Mouse (Mus musculus) liver, embryonic 15.5 days (tissue): ENCODE results near the gene Tex45. TPM values are rescaled to one million over a fixed set of nuclear protein-coding genes. Genes with fewer than 3 reads are reported as not detected.

Experiments used
- ATAC-seq: fragments of 200-750 bp; cut with Nextera tagmentation; 2 replicates; pipeline ENCODE4 v1.8.0; 2017; ENCODE audit warnings: moderate number of reproducible peaks, mild to moderate bottlenecking, moderate library complexity; ENCODE audit not compliant: insufficient read depth
- H3K27ac ChIP-seq: fragments of 300-500 bp; sonication (generic); replicated peaks from 2 replicates; pipeline ENCODE4 v1.5.1; 2015; ENCODE audit warnings: mild to moderate bottlenecking, inconsistent platforms
- H3K27me3 ChIP-seq: fragments of 300-500 bp; sonication (generic); 2 replicates; pipeline ENCODE4 v1.6.1; 2015; ENCODE audit warnings: mild to moderate bottlenecking, inconsistent platforms
- H3K36me3 ChIP-seq: fragments of 300-500 bp; sonication (generic); replicated peaks from 2 replicates; pipeline ENCODE4 v1.6.1; 2015; ENCODE audit warnings: moderate library complexity, mild to moderate bottlenecking, inconsistent platforms
- H3K4me1 ChIP-seq: fragments of 300-500 bp; sonication (generic); replicated peaks from 2 replicates; pipeline ENCODE4 v1.6.1; 2015; ENCODE audit warnings: inconsistent platforms
- H3K4me2 ChIP-seq: fragments of 300-500 bp; sonication (generic); 2 replicates; pipeline ENCODE4 v1.6.1; 2015; ENCODE audit warnings: moderate library complexity, mild to moderate bottlenecking, inconsistent platforms
- H3K4me3 ChIP-seq: fragments of 300-500 bp; sonication (generic); replicated peaks from 2 replicates; pipeline ENCODE4 v1.5.1; 2015; ENCODE audit warnings: mild to moderate bottlenecking, inconsistent platforms
- H3K9ac ChIP-seq: fragments of 300-500 bp; sonication (generic); 2 replicates; pipeline ENCODE4 v1.6.1; 2015; ENCODE audit warnings: moderate library complexity, mild to moderate bottlenecking, inconsistent platforms
- H3K9me3 ChIP-seq: fragments of 300-500 bp; sonication (generic); replicated peaks from 2 replicates; pipeline ENCODE4 v1.6.1; 2016; ENCODE audit warnings: inconsistent platforms
- WGBS: fragments of 180-500 bp; shearing (Covaris S2); methylation state at CpG from one replicate; pipeline ENCODE4 v1.1.7; 2015; ENCODE audit warnings: mixed read lengths; ENCODE audit not compliant: insufficient replicate concordance; 5-methylcytosine and 5-hydroxymethylcytosine counted together
- polyA plus RNA-seq: library from polyadenylated mRNA; unstranded; fragments of >200 nt; fragmentation: Nextera tagmentation; extraction: Ambion mirVana; gene quantifications from 2 replicates; pipeline ENCODE4 v1.2.1, GENCODE M21; 2015

The Tex45 gene
- polyA plus RNA-seq, 1 experiment from 2014 or later, result not detected

GRCm38 (mm10) chr8:3514681-3515247 lies 44.1 kb downstream of the Tex45 start:
- peaks cover 37% of the 10 kb centered on the region for H3K4me1 ChIP-seq
- no peak for ATAC-seq
- H3K9ac ChIP-seq, result peak overlapping the region; percentile 30; the same call in 1 of the 2 replicates
- 35% methylated on average over 13 of the region's 13 CpGs for WGBS
- peak overlapping the region; percentile 86 for H3K4me3 ChIP-seq
- no peaks in the 10 kb centered on the region for H3K27me3 ChIP-seq
- peaks cover 18% of the 10 kb centered on the region; the same call in 1 of the 2 replicates for H3K36me3 ChIP-seq
- H3K27ac ChIP-seq, result peak overlapping the region; percentile 86
- peak overlapping the region; percentile 98 for H3K4me2 ChIP-seq
- no peaks in the 10 kb centered on the region for H3K9me3 ChIP-seq

- Histone ChIP-seq H3K36me3 (0 out of 2 replicates have a peak, but pooled peaks cover 17% of the 10 kb centered on the region), H3K4me3 (peak within 1 kb of the TSS; percentile 86), H3K9me3 (no peaks in the 10 kb centered on the region), H3K27ac (peak within 1 kb of the TSS; percentile 86), H3K4me2 (peak within 1 kb of the TSS; percentile 98), H3K4me1 (peaks cover 42% of the 10 kb centered on the region), H3K27me3 (no peaks in the 10 kb centered on the region), H3K9ac (peak within 1 kb of the TSS; percentile 70)
- under 1% methylated on average over 25 of the region's 25 CpGs for WGBS
- peak; percentile 49 for ATAC-seq
Measured at GRCm38 (mm10) chr8:3515260-3515671, 44.6 kb downstream of the Tex45 start, which contains the start of gene Pnpla6. TSS of gene Pnpla6 (plus strand) at chr8:3515384.

- peak overlapping the region; percentile 86 for H3K27ac ChIP-seq
- ATAC-seq, result peak; percentile 26
- H3K27me3 ChIP-seq, result no peaks in the 10 kb centered on the region
Measured at GRCm38 (mm10) chr8:3515771-3516417, 45.2 kb downstream of the Tex45 start.

GRCm38 (mm10) chr8:3516450-3517116 lies 45.9 kb downstream of the Tex45 start:
- peak overlapping the region; percentile 86 for H3K27ac ChIP-seq
- ATAC-seq, result peak; percentile 88
- H3K9ac ChIP-seq, result peak overlapping the region; percentile 70
- H3K4me2 ChIP-seq, result peak overlapping the region; percentile 98
- H3K4me3 ChIP-seq, result peak overlapping the region; percentile 86
- H3K4me1 ChIP-seq, result peaks cover 55% of the 10 kb centered on the region
- H3K9me3 ChIP-seq, result no peaks in the 10 kb centered on the region
- under 1% methylated on average over 36 of the region's 36 CpGs for WGBS
- no peaks in the 10 kb centered on the region for H3K27me3 ChIP-seq
- H3K36me3 ChIP-seq, result peaks cover 14% of the 10 kb centered on the region; the same call in 1 of the 2 replicates

More at GRCm38 (mm10) chr8:3515771-3516417, 45.2 kb downstream of the Tex45 start:
- Histone ChIP-seq H3K9me3 (no peaks in the 10 kb centered on the region), H3K9ac (peak overlapping the region; percentile 70), H3K4me2 (peak overlapping the region; percentile 98), H3K36me3 (0 out of 2 replicates have a peak, but pooled peaks cover 11% of the 10 kb centered on the region), H3K4me1 (peaks cover 48% of the 10 kb centered on the region), H3K4me3 (peak overlapping the region; percentile 86)
- WGBS, result under 1% methylated on average over 25 of the region's 25 CpGs

GRCm38 (mm10) chr8:3517117-3517495 lies 46.4 kb downstream of the Tex45 start:
- H3K36me3 ChIP-seq, result peaks cover 14% of the 10 kb centered on the region; the same call in 1 of the 2 replicates
- WGBS, result 8% methylated on average over 16 of the region's 16 CpGs
- H3K4me3 ChIP-seq, result peak overlapping the region; percentile 86
- no peak for ATAC-seq
- no peaks in the 10 kb centered on the region for H3K9me3 ChIP-seq
- H3K4me1 ChIP-seq, result peaks cover 60% of the 10 kb centered on the region
- H3K9ac ChIP-seq, result peak overlapping the region; percentile 70
- H3K27me3 ChIP-seq, result no peaks in the 10 kb centered on the region
- peak overlapping the region; percentile 86 for H3K27ac ChIP-seq
- peak overlapping the region; percentile 98 for H3K4me2 ChIP-seq

GRCm38 (mm10) chr8:3522007-3522697 lies 51.5 kb downstream of the Tex45 start:
- H3K27ac ChIP-seq, result peak overlapping the region; percentile 96
- H3K27me3 ChIP-seq, result no peaks in the 10 kb centered on the region
- H3K4me3 ChIP-seq, result peak overlapping the region; percentile 36
- H3K36me3 ChIP-seq, result peaks cover 50% of the 10 kb centered on the region
- WGBS, result 39% methylated on average over 13 of the region's 13 CpGs
- ATAC-seq, result peak; percentile 99
- peak overlapping the region; percentile 69 for H3K4me2 ChIP-seq
- peaks cover 66% of the 10 kb centered on the region for H3K4me1 ChIP-seq
- H3K9me3 ChIP-seq, result no peaks in the 10 kb centered on the region
- peak overlapping the region; percentile 28; the same call in 1 of the 2 replicates for H3K9ac ChIP-seq

- Histone ChIP-seq H3K36me3 (peaks cover 35% of the 10 kb centered on the region), H3K4me3 (no peak overlapping the region), H3K9ac (no peak overlapping the region), H3K27ac (no peak overlapping the region), H3K4me1 (peaks cover 6% of the 10 kb centered on the region), H3K9me3 (no peaks in the 10 kb centered on the region), H3K27me3 (no peaks in the 10 kb centered on the region), H3K4me2 (no peak overlapping the region)
- WGBS, result 69% methylated on average over 5 of the region's 5 CpGs
- ATAC-seq, result no peak
Measured at GRCm38 (mm10) chr8:3530816-3531215, 60.2 kb downstream of the Tex45 start.

GRCm38 (mm10) chr8:3531936-3532335 lies 61.3 kb downstream of the Tex45 start:
- no peak overlapping the region for H3K4me2 ChIP-seq
- no peak overlapping the region for H3K9ac ChIP-seq
- no peak for ATAC-seq
- H3K4me1 ChIP-seq, result peaks cover 15% of the 10 kb centered on the region
- H3K27ac ChIP-seq, result no peak overlapping the region
- WGBS, result 86% methylated on average over 18 of the region's 18 CpGs
- peaks cover 27% of the 10 kb centered on the region for H3K36me3 ChIP-seq
- H3K4me3 ChIP-seq, result no peak overlapping the region
- no peaks in the 10 kb centered on the region for H3K9me3 ChIP-seq
- no peaks in the 10 kb centered on the region for H3K27me3 ChIP-seq

GRCm38 (mm10) chr8:3536053-3536841 lies 65.6 kb downstream of the Tex45 start:
- Histone ChIP-seq H3K4me1 (peaks cover 15% of the 10 kb centered on the region), H3K36me3 (peaks cover 59% of the 10 kb centered on the region), H3K27me3 (no peaks in the 10 kb centered on the region), H3K9ac (no peak overlapping the region), H3K4me3 (no peak overlapping the region), H3K4me2 (peak overlapping the region; percentile 34; the same call in 1 of the 2 replicates), H3K27ac (no peak overlapping the region), H3K9me3 (no peaks in the 10 kb centered on the region)
- ATAC-seq, result peak; percentile 81
- 45% methylated on average over 15 of the region's 15 CpGs for WGBS
